Mouse (Mus musculus) thymus, adult 2 months (tissue): ENCODE measurements around the gene Stk11ip.

ENCODE experiments used
- CTCF ChIP-seq: fragments of 200-500 bp; IDR thresholded peaks from 2 replicates; pipeline ENCODE4 v1.5.1; 2012; ENCODE audit warnings: mild to moderate bottlenecking, control low read depth, low read length, moderate library complexity, borderline replicate concordance; ENCODE audit not compliant: control insufficient read depth, poor library complexity, insufficient read depth; ENCODE audit errors: extremely low read depth
- POLR2A ChIP-seq: fragments of 200-500 bp; IDR thresholded peaks from 2 replicates; pipeline ENCODE4 v1.6.1; 2012; ENCODE audit warnings: mild to moderate bottlenecking, low read length, control low read depth, moderate library complexity; ENCODE audit not compliant: control insufficient read depth, poor library complexity, insufficient read depth; ENCODE audit errors: extremely low read depth

DNA sequence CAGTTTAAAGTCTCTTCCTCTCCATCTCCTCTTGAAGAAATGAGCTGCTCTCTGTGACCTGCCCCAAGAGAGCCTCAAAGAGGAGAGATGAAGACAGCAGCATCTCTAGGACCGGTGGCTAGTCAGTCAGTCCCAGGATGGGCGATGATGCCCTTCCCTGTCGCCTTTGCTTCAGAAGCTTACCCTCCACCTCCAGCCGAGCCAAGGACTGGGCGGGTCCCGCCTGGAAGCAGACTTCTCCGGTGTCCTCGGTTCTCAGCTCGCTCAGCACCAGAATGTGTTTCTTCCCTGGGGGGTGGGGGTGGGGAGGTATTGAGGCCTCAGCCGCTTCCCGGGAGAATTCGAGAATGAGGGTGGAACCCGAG lies 34.3 kb upstream of the Stk11ip start:
- no peak for TF ChIP-seq CTCF
- TF ChIP-seq POLR2A: no peak
